Mouse (Mus musculus) bone marrow macrophage, adult 2 months (primary cell): ENCODE measurements around the gene Mxra7. TPM values are rescaled to one million over a fixed set of nuclear protein-coding genes. Genes with fewer than 3 reads are reported as not detected.
A peak's percentile ranks its signal among the peaks of the same experiment; 100 is the strongest.

ENCODE experiments used
- H3K27ac ChIP-seq: 2 replicates; pipeline ENCODE4 v1.5.1; 2012; ENCODE audit warnings: low read depth, low read length; ENCODE audit not compliant: insufficient read depth
- H3K4me1 ChIP-seq: 2 replicates; pipeline ENCODE4 v1.6.1; 2012; ENCODE audit warnings: low read length; ENCODE audit not compliant: control insufficient read depth, insufficient read depth
- H3K4me3 ChIP-seq: 2 replicates; pipeline ENCODE4 v1.5.1; 2012; ENCODE audit warnings: mild to moderate bottlenecking, low read length, moderate library complexity; ENCODE audit not compliant: insufficient read depth
- CTCF ChIP-seq: IDR thresholded peaks from 2 replicates; pipeline ENCODE4 v1.5.1; 2012; ENCODE audit warnings: low read depth, mild to moderate bottlenecking, low read length, moderate library complexity
- POLR2A ChIP-seq: IDR thresholded peaks from 2 replicates; pipeline ENCODE4 v1.6.1; 2012; ENCODE audit warnings: mild to moderate bottlenecking, low read depth, low read length, borderline replicate concordance
- polyA plus RNA-seq: library from polyadenylated mRNA; stranded (reverse); fragments of >200 nt; gene quantifications from 2 replicates; pipeline ENCODE4 v1.2.4, GENCODE M21; 2012; ENCODE audit not compliant: missing spikeins, insufficient read depth, insufficient read length

Mxra7 gene
- polyA plus RNA-seq, 1 experiment, result 0.72 TPM

DNA sequence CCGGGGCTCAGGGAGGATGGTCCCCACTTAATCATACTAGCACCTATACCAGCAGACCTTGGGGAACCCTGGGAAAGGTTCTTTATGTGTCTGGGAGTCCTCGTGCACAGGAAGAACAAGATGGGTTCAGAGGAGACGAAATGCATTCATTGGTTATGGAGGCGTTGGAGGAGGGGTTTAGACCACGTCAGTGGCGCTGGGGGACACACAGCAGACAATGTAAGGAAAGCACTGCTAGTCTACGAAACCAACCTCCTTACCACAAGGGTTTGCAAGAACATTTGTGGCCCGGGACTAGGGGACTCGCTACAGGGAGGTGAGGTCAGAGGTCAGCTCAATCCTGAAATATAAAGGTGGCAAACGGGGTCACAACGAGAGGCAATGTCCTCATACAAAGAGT is 17.3 kb downstream of the Mxra7 start:
- no peak overlapping the region for H3K27ac ChIP-seq
- TF ChIP-seq POLR2A (no peak), CTCF (no peak)
- peak overlapping the region; percentile 39; the same call in 1 of the 2 replicates for H3K4me3 ChIP-seq
- peaks cover 20% of the 10 kb centered on the region for H3K4me1 ChIP-seq

- Histone ChIP-seq H3K4me3 (no peak overlapping the region), H3K4me1 (peaks cover 20% of the 10 kb centered on the region)
- TF ChIP-seq POLR2A (no peak), CTCF (no peak)
Observed at GRCm38 (mm10) chr11:116809520-116809919, 18.3 kb downstream of the Mxra7 start.

DNA sequence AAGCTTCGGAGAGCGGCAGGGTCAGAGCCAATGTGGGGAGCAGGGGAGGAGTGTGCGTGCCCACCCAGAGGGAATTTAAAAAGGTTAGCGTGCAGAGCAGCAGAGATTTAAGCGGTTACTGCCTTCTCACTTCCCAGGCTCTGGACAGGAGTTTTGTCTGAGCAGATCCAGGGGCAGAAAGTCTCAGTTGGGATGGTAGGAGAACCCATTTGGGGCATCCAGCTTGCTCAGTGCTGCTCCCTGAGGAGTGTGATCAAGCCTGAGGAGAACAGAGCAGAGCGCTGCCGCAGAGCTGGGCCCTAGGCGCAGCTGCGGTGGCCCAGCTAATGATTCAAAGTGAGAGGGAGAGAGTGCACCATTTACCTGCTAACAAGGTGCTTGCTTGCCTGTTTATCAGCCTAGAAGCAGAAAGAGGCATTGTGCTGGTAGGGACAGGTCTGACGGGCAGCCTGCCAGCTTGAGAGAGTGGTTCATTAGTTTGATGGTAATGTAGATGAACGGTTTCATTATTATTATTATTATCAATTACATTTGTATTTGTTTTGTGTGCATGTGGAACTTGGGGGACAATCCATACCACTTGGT is 18.9 kb downstream of the Mxra7 start:
- H3K4me1 ChIP-seq, result peaks cover 15% of the 10 kb centered on the region
- no peak overlapping the region for H3K27ac ChIP-seq
- TF ChIP-seq CTCF (no peak), POLR2A (no peak)
- H3K4me3 ChIP-seq, result no peak overlapping the region

More at GRCm38 (mm10) chr11:116809520-116809919, 18.3 kb downstream of the Mxra7 start:
- no peak overlapping the region for H3K27ac ChIP-seq

DNA sequence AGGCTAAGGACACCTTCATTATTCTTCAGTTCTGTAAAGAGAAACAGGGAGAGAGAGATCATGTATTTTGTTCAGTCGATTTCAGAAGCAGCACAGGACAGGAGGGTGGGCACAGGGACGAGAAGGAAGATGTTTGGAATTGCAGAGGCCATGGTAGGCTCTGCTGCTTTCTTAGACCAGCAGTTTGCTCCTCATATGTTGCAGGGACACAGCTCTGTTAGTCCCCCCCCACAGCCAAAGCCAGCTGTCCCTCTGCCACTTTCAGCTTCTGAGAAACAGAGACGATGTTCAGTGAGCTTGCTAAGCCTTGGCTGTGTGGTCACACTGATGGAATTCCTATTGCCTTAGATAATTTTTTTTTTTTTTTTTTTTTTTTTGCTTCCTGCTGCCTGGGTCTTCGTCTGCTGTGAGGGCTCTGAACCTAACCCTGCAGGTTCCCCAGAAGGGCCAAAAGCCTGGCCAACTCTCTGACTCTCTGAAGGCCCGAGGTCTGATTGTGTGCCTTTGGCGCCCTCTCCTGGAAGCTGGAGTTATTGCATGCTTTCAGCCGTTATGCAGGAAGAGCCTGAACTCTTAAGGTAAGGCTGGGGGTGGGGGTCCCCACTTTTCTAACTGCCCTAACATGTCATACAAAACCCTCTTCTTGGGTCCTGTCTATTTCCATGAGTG is 19.8 kb downstream of the Mxra7 start:
- Histone ChIP-seq H3K27ac (no peak overlapping the region), H3K4me3 (no peak overlapping the region), H3K4me1 (peaks cover 12% of the 10 kb centered on the region)
- peak; percentile 87 for TF ChIP-seq CTCF
- TF ChIP-seq POLR2A, result no peak

DNA sequence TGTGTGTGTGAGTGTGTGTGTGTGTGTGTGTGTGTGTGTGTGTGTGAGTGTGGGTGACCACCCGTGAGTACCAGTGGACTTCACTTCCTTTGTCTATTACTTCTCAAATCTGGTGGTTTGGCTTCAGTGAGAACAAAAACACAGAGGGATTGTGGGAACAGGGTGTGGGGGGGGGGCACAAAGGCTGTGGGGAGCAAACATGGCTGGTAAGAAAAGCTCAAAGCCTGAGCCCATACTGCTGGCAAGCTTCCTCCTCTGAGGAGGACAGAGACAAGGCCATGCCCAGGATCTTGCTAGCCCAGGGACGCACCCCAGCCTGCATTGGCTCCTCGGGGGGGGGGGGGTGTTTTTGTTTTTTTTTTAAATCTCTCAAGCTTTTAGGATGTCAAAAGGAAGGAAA is 20.3 kb downstream of the Mxra7 start:
- no peak for TF ChIP-seq CTCF
- TF ChIP-seq POLR2A, result no peak
- H3K27ac ChIP-seq, result no peak overlapping the region
- H3K4me1 ChIP-seq, result peaks cover 12% of the 10 kb centered on the region
- no peak overlapping the region for H3K4me3 ChIP-seq

- no peak for TF ChIP-seq CTCF
- no peak for TF ChIP-seq POLR2A
- H3K27ac ChIP-seq, result no peak overlapping the region
- no peak overlapping the region for H3K4me3 ChIP-seq
Observed at GRCm38 (mm10) chr11:116807116-116807515, 20.7 kb downstream of the Mxra7 start.

GRCm38 (mm10) chr11:116806136-116807071 is 21.4 kb downstream of the Mxra7 start:
- H3K4me3 ChIP-seq, result no peak overlapping the region
- TF ChIP-seq CTCF, result no peak
- TF ChIP-seq POLR2A, result no peak
- peaks cover 12% of the 10 kb centered on the region for H3K4me1 ChIP-seq
- no peak overlapping the region for H3K27ac ChIP-seq

More at GRCm38 (mm10) chr11:116807116-116807515, 20.7 kb downstream of the Mxra7 start:
- peaks cover 12% of the 10 kb centered on the region for H3K4me1 ChIP-seq

GRCm38 (mm10) chr11:116802709-116803108 is 25.1 kb downstream of the Mxra7 start:
- H3K27ac ChIP-seq, result no peak overlapping the region
- no peak overlapping the region for H3K4me3 ChIP-seq
- H3K4me1 ChIP-seq, result peaks cover 4% of the 10 kb centered on the region
- TF ChIP-seq CTCF (no peak), POLR2A (no peak)

- no peak for TF ChIP-seq POLR2A
- no peak for TF ChIP-seq CTCF
- no peak overlapping the region for H3K27ac ChIP-seq
- no peaks in the 10 kb centered on the region for H3K4me1 ChIP-seq
- H3K4me3 ChIP-seq, result no peak overlapping the region
Observed at GRCm38 (mm10) chr11:116801106-116801505, 26.7 kb downstream of the Mxra7 start.

DNA sequence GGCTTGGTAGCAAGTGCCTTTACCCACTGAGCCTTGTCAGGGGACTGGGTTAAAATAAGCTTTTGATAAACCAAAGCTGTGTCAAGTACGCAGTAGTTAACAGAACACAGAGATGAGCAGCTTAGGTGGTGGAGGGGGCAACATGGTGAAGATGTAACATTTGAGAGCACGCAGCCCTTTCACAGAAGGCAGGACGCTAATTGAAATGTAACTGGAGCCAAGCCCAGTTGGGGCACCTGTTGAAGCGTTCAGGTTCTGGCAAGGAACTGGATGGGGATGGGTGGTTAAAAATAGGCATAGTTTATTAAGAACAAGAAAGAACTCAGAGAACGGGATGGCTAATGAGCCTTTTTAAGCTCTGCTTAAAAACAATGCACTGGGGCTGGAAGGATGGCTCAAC is 28.5 kb downstream of the Mxra7 start:
- Histone ChIP-seq H3K4me3 (no peak overlapping the region), H3K4me1 (no peaks in the 10 kb centered on the region), H3K27ac (no peak overlapping the region)
- TF ChIP-seq POLR2A (no peak), CTCF (no peak)
